ENCODE assay signal across 20 mouse cellular contexts in genomic region chr12:70849024-70849423, GRCm38 (mm10). TPM values are rescaled to one million over a fixed set of nuclear protein-coding genes. Genes with fewer than 3 reads are reported as not detected.
DNase-seq lines count a peak whose midpoint lies in the region; ATAC-seq lines count a peak whose summit lies in the region.
"Had no signal": no experiment of that assay in that cellular context is flagged by ENCODE, and none has a peak within 500 bp of the region (broad histone marks: within the 10 kb centered on the region; RNA-seq: fewer than 3 reads in every experiment).

No protein-coding gene starts in this region.

- no peaks in the 10 kb centered on the region for H3K9me3 ChIP-seq in limb, embryonic 12.5 days
- no peaks in the 10 kb centered on the region for H3K9me3 ChIP-seq in limb, embryonic 10.5 days (replicated peaks)
- H3K9me3 ChIP-seq in stomach, embryonic 15.5 days = no peaks in the 10 kb centered on the region
- no peaks in the 10 kb centered on the region for H3K9me3 ChIP-seq in forebrain, embryonic 14.5 days (replicated peaks; ENCODE audit: control insufficient read depth, low read length)
- H3K9me3 ChIP-seq: embryonic facial prominence, embryonic 12.5 days; forebrain, embryonic 12.5 days; G1E; heart, embryonic 15.5 days; hindbrain, embryonic 13.5 days had no signal

- H3K9ac ChIP-seq in limb, embryonic 12.5 days (replicated peaks) = no peak overlapping the region
- H3K9ac ChIP-seq in stomach, embryonic 15.5 days = no peak overlapping the region
- H3K9ac ChIP-seq in forebrain, embryonic 14.5 days (ENCODE audit: low read length) = no peak overlapping the region
- H3K9ac ChIP-seq: embryonic facial prominence, embryonic 12.5 days; forebrain, embryonic 12.5 days; forebrain, postnatal 0 days; heart, embryonic 15.5 days; hindbrain, embryonic 13.5 days had no signal

- no peak overlapping the region for H3K4me3 ChIP-seq in limb, embryonic 12.5 days (replicated peaks)
- H3K4me3 ChIP-seq in limb, embryonic 10.5 days = no peak overlapping the region
- H3K4me3 ChIP-seq in stomach, embryonic 15.5 days (replicated peaks) = no peak overlapping the region
- H3K4me3 ChIP-seq in forebrain, embryonic 14.5 days (ENCODE audit: low read depth, low read length) = no peak overlapping the region
- H3K4me3 ChIP-seq: embryonic facial prominence, embryonic 12.5 days; forebrain, embryonic 12.5 days; heart, embryonic 15.5 days; hindbrain, embryonic 13.5 days had no signal

- no peak overlapping the region for H3K27ac ChIP-seq in limb, embryonic 12.5 days
- H3K27ac ChIP-seq in limb, embryonic 10.5 days = no peak overlapping the region
- H3K27ac ChIP-seq in stomach, embryonic 15.5 days = no peak overlapping the region
- H3K27ac ChIP-seq in forebrain, embryonic 14.5 days (ENCODE audit: low read depth, low read length) = no peak overlapping the region
- H3K27ac ChIP-seq: embryonic facial prominence, embryonic 12.5 days; forebrain, embryonic 12.5 days; hindbrain, embryonic 13.5 days; hindbrain, postnatal 0 days had no signal

- no peaks in the 10 kb centered on the region for H3K27me3 ChIP-seq in limb, embryonic 12.5 days
- H3K27me3 ChIP-seq in limb, embryonic 10.5 days (ENCODE audit: low read depth, poor library complexity, severe bottlenecking) = no peaks in the 10 kb centered on the region
- H3K27me3 ChIP-seq in stomach, embryonic 15.5 days (replicated peaks) = no peaks in the 10 kb centered on the region
- no peaks in the 10 kb centered on the region for H3K27me3 ChIP-seq in forebrain, embryonic 14.5 days (replicated peaks; ENCODE audit: control insufficient read depth, insufficient read depth, low read length)
- H3K27me3 ChIP-seq: embryonic facial prominence, embryonic 12.5 days; forebrain, embryonic 12.5 days; heart, embryonic 15.5 days; hindbrain, embryonic 13.5 days had no signal

- DNase-seq in limb, embryonic 10.5 days (ENCODE audit: low spot score) = no peak
- peak; percentile 36 for DNase-seq in ZHBTc4 (ENCODE audit: low read depth, low spot score)
- no peak for DNase-seq in forebrain, embryonic 14.5 days (ENCODE audit: low spot score)
- DNase-seq in thymus, postnatal 36 days = no peak
- no peak for DNase-seq in cerebellum, adult 9-11 months
- DNase-seq: adrenal gland, postnatal 10 days; cerebellum, adult 11 months; cerebellum, adult 8-10 months; cerebellum, postnatal 25 days; forebrain, postnatal 0 days; gastrocnemius, postnatal 14 days; heart, postnatal 14 days had no signal

- H3K36me3 ChIP-seq in limb, embryonic 12.5 days = no peaks in the 10 kb centered on the region
- H3K36me3 ChIP-seq in limb, embryonic 10.5 days = peaks cover 6% of the 10 kb centered on the region; the same call in 1 of the 2 replicates
- H3K36me3 ChIP-seq in stomach, embryonic 15.5 days = no peaks in the 10 kb centered on the region
- H3K36me3 ChIP-seq in forebrain, embryonic 14.5 days (ENCODE audit: control insufficient read depth, insufficient read depth, low read length) = no peaks in the 10 kb centered on the region
- H3K36me3 ChIP-seq: embryonic facial prominence, embryonic 12.5 days; forebrain, embryonic 12.5 days; G1E; heart, embryonic 15.5 days; hindbrain, embryonic 13.5 days had no signal

- no peak overlapping the region for H3K4me2 ChIP-seq in limb, embryonic 12.5 days
- H3K4me2 ChIP-seq in stomach, embryonic 15.5 days = no peak overlapping the region
- no peak overlapping the region for H3K4me2 ChIP-seq in forebrain, embryonic 14.5 days (ENCODE audit: low read length)
- H3K4me2 ChIP-seq: embryonic facial prominence, embryonic 12.5 days; forebrain, embryonic 12.5 days; heart, embryonic 15.5 days; hindbrain, embryonic 13.5 days had no signal

- ATAC-seq in limb, embryonic 12.5 days (ENCODE audit: insufficient number of reproducible peaks, insufficient read depth, low FRiP score, low TSS enrichment, low read depth) = peak; percentile 37; the same call in 1 of the 2 replicates
- peak; percentile 58; the same call in 1 of the 2 replicates for ATAC-seq in stomach, embryonic 15.5 days (ENCODE audit: insufficient read depth, low FRiP score, low read depth)
- ATAC-seq in forebrain, embryonic 14.5 days = no peak
- ATAC-seq: forebrain, postnatal 0 days; hindbrain, postnatal 0 days had no signal

- 74% methylated on average over 9 of the region's 9 CpGs for WGBS in limb, embryonic 12.5 days
- 93% methylated on average over 9 of the region's 9 CpGs for WGBS in limb, embryonic 10.5 days
- 89% methylated on average over 9 of the region's 9 CpGs for WGBS in stomach, embryonic 15.5 days
- 91% methylated on average over 9 of the region's 9 CpGs for WGBS in forebrain, embryonic 14.5 days

- peaks cover 44% of the 10 kb centered on the region for H3K4me1 ChIP-seq in limb, embryonic 12.5 days (replicated peaks)
- peaks cover 46% of the 10 kb centered on the region for H3K4me1 ChIP-seq in limb, embryonic 10.5 days
- H3K4me1 ChIP-seq in stomach, embryonic 15.5 days = peaks cover 9% of the 10 kb centered on the region; the same call in 1 of the 2 replicates
- H3K4me1 ChIP-seq in forebrain, embryonic 14.5 days (ENCODE audit: control insufficient read depth, insufficient read depth, low read length) = no peaks in the 10 kb centered on the region
- H3K4me1 ChIP-seq: forebrain, embryonic 12.5 days had no signal

RNA-seq across cellular contexts. Expression of gene Frmd6, which starts 23.7 kb away (rescaled TPM):
- 75.1 and 75.2 TPM in 2 replicates for polyA plus RNA-seq in limb, embryonic 12.5 days (2016; fragmentation: Nextera tagmentation; extraction: Ambion mirVana)
- polyA plus RNA-seq in limb, embryonic 10.5 days (2016; fragmentation: Nextera tagmentation; extraction: Ambion mirVana) = 47.9 and 55.6 TPM in 2 replicates
- 25.0 and 25.3 TPM in 2 replicates for polyA plus RNA-seq in stomach, embryonic 15.5 days (2015; fragmentation: Nextera tagmentation; extraction: Ambion mirVana)
- 8.5 and 11.8 TPM in 2 replicates for polyA plus RNA-seq in forebrain, embryonic 14.5 days (2014; fragmentation: Nextera tagmentation; extraction: Ambion mirVana)
